Mouse (Mus musculus) cortical plate, adult 2 months (tissue): Measurements from ENCODE around the gene Vrk1.

Experiments
- CTCF ChIP-seq: fragments of 200-500 bp; IDR thresholded peaks from 2 replicates; pipeline ENCODE4 v1.5.1; 2011; ENCODE audit warnings: mild to moderate bottlenecking, control low read depth, low read length; ENCODE audit not compliant: insufficient read depth; ENCODE audit errors: extremely low read depth
- POLR2A ChIP-seq: fragments of 200-500 bp; IDR thresholded peaks from 2 replicates; pipeline ENCODE4 v1.6.1; 2011; ENCODE audit warnings: mild to moderate bottlenecking, low read length, control low read depth; ENCODE audit not compliant: insufficient read depth; ENCODE audit errors: extremely low read depth

GRCm38 (mm10) chr12:106124581-106124980, 114.6 kb downstream of the Vrk1 start:
- TF ChIP-seq POLR2A (no peak), CTCF (no peak)
